Mouse (Mus musculus): ENCODE results near the gene Wdr4.
"Not testable (repeated sequence)": the region's sequence is repeated elsewhere in the genome, so short reads cannot be mapped to it uniquely, and the experiment has no call there.

Gene Wdr4

DNA sequence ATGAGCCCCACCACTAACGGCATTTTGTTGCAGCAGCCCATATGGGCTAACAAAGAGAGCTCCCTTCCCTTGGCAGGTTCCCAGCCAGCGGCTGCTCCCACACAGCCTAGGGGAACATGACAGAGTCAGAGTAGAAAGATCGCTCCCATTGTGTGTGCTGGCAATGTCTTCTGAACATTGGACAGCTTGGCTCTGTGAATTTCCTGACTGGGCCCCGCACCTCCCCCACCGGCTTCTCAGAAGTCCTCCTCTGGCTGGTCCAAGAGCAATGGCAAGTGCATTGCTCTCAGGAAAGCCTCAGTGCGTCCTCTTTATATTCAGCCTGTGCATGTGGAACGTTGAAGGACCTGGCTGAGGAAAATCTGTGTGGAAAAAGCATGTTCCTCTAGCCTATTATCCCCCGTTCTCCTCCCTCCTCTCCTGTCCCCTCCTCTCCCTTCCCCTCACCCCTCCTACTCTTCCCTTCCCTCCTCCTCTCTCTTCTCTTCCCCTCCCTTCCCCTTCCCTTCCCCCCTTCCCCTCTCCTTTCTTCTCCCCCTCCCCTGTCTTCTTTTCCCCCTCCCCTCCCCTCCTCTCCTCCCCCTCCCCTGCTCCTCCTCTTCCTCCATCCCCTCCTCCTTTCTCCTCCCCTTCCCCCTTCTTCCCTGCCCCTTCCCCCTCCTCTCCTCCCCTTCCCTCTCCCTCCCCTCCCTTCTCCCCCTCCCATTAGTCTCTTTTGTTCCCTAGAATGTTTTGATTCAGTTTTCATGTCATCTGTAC is 16.3 kb upstream of the Wdr4 start:
- DNase-seq (ENCODE audit: low spot score in 2 of 2), result no peak

DNA sequence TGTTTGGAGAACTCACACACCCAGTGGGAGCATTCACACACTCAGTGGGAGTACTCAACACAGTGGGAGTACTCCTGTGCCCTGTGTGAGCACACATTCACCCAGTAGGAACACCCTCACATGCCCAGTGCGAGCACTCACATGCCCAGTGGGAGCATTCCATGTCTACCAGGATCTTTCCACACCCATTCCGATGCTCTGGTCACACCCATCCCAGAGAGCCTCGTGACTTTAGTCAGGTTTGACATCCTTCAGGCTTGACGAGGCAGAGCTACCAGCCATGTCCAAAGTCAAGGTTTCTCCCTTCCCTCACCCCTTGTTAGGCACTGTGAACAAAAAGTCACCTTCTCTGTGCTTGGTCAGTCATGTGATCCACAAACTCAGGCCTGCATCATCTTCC is 15.6 kb upstream of the Wdr4 start:
- no peak for DNase-seq (ENCODE audit: low spot score in 2 of 2)

DNA sequence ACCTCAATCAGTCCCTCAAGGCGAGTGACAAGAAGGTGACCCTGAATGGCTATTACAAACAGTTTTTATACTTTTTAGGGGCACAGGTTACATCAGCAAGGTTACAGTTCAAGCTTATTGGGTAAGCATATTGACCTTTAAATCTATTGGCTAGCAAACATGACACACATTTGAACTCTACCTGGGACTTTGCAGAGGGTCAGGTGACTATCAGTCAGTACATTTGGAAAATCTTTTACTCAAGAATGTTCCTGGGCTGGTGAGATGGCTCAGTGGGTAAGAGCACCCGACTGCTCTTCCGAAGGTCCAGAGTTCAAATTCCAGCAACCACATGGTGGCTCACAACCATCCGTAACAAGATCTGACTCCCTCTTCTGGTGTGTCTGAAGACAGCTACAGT is 12.6 kb upstream of the Wdr4 start:
- DNase-seq (ENCODE audit: low spot score in 2 of 2), result not testable (repeated sequence)

DNA sequence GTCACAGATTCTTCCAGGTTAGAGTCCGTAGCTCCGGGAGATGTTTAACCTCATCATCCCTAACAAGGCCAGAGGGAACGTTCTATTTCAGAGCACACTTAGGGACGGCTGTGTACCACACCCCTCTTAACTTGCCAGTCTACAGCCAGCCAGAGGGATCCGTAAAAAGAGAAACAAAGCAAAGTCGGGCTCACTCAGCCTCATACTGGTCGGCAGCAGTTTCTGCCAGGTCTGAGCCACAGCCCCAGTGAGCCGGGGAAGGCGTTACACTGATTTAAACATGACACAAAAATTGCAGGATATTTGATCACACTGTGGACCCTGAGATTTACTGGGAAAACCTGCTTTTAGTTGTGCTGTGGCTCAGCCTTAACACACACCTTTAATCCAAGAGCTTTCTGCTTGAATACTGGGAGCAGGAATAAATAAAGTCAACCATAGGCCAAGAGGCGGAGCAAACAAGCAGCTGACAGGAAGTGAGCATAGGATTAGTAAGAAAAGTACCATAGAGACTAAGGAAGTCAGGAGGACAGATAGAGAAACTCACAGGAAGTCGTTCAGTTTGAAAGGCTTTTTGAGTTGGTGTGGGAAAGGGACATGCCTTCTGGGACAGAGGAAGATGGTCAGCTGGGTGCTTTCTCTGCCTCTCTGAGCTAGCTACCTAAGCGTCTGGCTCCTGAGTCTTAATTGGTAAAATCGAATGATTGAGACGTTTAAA is 11.8 kb upstream of the Wdr4 start:
- no peak for DNase-seq (ENCODE audit: low spot score in 2 of 2)

DNA sequence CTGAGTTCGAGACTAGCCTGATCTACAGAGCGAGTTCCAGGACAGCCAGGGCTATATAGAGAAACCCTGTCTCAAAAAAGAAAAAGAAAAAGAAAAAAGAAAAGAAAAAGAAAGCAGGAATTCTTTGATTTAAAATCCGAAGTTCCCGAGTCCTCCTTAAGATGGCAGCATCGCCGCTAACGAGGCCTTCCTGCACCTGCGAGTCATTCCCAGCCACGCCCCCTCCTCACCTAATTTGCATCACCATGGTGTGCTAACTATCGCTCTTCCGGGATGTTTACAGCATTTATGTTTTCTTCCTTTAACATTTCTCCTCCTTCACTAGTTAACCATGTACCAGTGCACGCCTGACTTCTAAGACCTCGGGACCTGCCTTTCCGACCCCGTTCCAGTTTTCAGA is 9.5 kb upstream of the Wdr4 start:
- no peak for DNase-seq (ENCODE audit: low spot score in 2 of 2)

DNA sequence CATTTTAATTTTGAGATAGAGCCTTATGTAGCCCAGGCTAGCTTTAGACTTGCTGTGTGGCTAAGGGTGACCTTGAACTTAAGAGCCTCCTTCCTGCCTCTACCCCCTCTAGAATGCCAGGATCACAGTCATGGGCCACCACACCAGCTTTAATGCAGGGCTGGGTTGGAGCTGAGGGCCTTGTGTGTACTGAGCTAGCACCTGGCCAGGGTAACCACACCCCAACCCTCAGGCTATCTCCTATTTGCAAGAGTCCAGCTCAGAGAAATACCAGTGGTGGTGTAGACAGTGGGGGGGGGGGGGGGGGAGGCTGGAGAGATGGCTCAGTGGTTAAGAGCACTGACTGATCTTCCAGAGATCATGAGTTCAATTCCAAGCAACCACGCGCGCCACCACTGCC is 6.0 kb upstream of the Wdr4 start:
- no peak for DNase-seq (ENCODE audit: low spot score in 2 of 2)

DNA sequence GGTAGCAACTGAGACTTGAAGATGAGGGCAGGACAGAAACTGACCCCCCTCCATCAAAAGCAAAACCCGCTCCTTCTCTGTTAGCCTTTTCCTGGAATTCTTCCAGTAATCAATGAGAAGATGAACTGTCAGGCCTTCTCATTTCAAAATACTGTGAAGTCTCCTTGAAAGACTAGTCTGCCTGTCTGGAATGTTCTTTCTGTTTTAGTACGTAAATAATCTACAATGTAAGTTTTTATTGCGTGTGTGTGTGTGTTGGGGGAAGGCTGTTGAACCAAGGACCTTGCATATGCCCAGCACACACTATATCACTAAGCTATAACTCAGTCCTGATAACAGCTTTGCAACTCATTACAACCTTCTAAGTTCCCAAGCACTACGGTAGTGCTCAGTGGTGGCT is 5.3 kb upstream of the Wdr4 start:
- DNase-seq (ENCODE audit: low spot score in 2 of 2), result no peak

DNA sequence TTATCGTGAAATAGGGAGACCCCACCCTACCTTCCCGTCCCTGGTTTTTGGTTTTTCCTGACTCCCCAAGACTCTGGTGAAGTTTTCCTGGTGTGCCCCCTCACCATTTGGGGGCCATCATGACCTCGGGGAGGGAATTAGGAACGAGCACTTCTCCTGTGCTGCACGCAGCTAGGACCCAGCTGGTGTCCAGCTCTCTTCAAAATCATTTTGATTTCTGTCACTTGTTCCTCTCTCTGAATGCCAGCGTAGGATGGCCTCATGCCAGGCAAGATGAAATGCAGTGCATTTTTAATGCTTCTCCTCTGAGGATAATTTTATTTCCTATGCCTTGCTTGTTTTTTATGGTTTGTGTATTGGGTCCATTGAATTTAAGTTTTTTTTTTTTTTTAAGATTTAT is 2.2 kb upstream of the Wdr4 start:
- no peak for DNase-seq (ENCODE audit: low spot score in 2 of 2)

DNA sequence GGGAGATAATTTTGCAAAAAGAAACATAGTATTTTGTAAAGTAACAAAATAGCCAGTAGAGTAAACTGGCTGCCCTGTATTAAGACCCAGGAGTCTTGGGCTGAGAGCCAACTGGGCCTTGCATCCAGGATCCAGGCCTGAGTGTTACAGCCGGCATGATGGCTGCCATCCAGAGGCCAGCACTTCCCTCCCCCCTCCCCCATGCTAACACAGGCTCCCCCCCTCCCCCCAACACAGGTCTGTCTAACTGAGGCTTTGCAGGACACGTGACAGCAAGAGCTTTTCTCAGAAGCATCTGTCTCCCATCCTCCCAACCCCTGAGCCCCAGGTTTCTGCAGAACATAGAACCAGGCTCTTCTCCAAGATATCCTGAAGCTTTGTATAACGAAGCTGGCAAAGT is 1.1 kb upstream of the Wdr4 start:
- no peak for DNase-seq (ENCODE audit: low spot score in 2 of 2)

DNA sequence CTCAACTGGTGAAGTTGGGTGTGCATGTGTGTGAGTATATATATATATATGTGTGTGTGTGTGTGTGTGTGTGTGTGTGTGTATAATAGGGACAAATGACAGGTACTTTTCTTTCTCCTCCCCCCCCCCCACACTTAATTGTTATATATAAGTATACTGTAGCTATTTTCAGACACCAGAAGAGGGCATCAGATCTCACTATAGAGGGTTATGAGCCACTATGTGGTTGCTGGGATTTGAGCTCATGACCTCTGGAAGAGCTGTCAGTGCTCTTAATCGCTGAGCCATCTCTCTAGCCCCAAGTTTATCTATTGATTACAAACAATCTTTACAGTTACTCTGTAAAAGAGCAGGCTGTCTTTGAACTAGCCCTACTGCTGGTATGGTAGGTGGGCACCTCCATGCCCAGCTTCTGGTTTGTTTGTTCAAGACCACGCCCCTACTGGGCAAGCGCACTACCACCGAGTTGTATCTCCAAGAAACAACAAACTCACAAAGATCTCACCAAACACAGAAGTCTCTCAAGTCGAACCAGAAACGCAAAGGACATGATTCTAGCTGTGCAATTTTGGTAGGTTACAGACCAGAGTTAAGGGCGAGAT is 335 bp downstream of the Wdr4 start:
- DNase-seq (ENCODE audit: low spot score in 2 of 2), result no peak

DNA sequence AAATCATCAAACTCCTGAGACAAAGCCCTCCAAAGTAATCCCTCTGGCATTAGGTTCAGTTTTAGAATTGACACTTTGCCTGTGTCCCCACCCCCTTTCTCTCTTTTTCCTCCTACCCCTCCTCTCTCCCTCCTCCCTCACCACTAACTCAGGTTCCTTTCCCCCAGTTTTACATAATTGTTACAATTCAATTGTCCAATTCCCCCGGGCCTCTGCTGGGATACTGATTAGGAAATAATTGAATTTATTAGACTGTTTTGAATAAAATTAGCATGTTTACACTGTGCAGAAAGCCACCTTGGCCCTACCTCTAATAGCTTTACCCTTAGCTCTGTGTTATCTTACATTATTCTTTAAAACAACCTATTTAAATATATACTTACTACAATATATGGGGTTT is 5.1 kb downstream of the Wdr4 start:
- DNase-seq (ENCODE audit: low spot score in 2 of 2), result no peak

DNA sequence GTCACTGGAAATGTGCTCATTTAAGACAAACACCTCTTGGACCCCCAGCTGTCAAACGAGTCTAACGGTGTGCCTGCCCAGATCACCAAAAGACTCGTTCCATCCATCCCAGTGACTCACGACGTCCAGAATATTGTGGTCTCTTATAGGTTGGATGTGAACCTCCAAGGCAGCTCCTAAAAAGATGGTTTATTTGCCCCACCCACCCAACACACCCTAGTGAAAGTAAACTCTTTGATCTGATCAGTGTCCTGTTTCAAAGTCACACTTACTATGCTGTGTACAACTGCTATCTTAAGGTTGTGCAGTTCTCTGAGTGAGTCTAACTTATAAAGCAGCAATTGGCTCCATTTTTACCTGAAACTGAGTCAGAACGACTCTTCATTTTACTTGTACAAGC is 7.2 kb downstream of the Wdr4 start:
- DNase-seq (ENCODE audit: low spot score in 2 of 2), result no peak

DNA sequence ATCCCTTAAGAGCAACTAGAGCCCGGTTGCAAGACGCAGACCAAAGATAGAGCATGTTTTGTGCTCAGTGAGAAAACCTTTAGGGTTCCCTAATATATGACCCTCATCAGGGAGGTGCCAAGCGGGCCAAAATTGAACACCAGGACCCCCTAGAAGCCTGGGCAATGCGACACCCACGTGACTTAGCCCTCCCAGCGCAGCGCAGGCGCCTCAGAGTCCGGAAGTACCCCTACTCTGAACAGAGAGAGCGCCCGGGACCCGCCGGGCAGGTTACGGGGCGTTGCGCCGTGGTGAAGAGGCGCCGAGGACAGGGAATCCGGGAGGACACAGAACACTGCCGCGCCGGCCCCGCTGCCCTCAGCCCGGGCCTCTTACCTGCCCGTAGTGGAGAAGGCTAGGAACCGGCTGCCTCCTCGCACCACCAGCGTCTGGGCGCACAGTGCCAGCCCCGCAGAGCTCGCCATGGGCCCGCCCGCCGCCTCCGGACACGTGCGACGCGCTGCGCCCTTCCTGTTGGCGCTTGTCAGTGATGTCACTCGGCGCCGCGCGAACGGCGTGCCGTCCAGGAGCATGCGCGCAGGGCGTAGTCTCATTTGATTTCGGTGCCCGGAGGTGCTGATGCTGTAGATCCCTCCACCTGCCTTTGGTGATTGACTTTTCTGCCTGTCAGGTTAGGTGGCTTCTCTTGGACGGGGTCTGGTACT is 7.8 kb downstream of the Wdr4 start:
- DNase-seq (ENCODE audit: low spot score in 2 of 2), result peak; percentile 81 to 90

DNA sequence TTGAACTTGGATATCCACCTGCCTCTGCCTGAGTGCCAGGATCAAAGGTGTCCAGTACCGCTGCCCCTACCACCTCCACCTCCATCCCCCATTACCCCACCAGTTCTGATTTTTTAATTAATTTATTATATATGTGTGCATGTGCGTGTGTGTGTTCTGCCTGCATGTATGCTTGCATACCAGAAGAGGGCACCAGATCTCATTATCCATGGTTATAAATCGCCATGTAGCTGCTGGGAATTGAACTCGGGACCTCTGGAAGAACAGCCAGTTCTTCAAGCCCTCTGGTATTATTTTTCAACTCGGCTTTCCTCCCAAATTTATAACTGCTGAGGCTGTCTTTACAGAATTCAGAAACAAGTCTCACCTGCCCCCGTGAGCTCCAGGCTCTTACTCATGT is 8.8 kb downstream of the Wdr4 start:
- DNase-seq (ENCODE audit: low spot score in 2 of 2), result no peak

DNA sequence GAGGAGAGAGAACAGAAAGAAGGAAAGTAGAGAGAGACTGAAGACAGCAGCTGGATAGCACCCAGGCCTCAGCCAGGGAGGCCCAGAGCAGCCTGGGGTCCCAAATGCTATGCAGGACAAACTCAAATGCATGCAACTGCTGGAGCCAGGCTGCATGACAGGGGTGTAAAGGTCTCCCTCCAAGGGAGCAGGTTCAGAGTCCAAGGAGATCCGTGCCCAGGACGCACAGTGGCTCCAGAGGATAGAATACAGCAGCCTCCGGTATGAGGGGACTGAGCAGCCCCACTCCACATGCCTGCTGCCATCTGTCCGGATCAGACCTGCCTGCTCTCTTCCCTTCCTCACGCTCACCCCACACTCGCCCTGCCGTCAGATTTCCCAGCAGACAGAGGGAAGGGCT is 13.5 kb downstream of the Wdr4 start:
- no peak for DNase-seq (ENCODE audit: low spot score in 2 of 2)

DNA sequence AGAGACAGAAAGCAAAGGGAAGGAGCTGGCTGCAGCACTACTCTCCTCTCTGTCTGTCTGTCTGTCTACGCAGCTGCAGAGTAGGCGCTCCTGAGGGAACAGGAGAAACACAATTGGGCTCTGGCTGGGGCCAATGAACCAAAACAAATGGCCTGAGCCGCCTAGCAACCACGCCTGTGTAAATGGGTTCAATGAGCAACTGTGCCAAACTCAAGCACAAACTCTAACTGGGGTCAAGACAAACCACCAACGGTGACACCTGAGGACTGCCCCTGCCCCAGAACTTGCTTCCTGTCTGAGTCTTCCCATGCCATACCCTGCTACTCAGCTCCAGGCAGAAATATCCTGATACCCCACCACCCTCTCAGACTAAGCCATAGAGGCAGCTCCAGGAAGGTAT is 14.8 kb downstream of the Wdr4 start:
- DNase-seq (ENCODE audit: low spot score in 2 of 2), result no peak

DNA sequence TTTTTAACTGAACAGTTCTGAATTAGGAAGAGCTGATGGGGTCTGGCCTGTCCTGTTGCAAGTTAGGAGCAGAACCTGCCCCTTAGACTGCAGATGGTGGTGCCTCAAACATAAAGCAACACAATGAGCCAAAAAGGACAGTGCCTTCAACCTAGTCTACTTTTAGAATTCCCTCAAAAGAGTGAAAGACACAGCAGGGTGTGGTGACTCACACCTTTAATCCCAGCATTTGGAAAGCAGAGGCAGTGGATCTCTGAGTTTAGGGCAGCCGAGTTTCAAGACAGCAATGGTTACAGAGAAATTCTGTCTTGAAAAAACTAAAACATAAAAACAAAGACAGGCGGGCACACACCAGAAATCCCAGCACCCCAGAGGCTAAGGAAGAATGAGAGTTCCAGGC is 15.8 kb downstream of the Wdr4 start:
- DNase-seq (ENCODE audit: low spot score in 2 of 2), result no peak

DNA sequence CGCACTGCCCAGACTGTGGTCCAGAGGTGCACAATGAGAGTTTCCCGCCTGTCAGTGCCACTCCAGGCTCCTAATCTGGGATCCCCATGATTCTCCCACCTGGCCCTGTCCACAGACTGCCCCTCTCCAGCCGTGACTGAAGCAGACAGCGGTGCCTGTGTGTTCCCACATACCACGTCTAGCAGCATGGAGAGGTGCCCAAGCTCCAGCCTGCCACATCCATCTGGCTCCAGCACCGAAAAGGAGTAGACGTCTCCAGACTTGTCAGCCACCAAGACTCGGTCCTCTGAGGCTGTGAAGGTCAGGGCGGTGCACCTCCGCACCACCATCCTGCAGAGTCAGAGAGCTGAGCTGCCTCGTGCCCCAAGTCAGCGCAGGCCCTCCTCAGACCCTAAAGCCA is 16.4 kb downstream of the Wdr4 start:
- no peak for DNase-seq (ENCODE audit: low spot score in 2 of 2)

DNA sequence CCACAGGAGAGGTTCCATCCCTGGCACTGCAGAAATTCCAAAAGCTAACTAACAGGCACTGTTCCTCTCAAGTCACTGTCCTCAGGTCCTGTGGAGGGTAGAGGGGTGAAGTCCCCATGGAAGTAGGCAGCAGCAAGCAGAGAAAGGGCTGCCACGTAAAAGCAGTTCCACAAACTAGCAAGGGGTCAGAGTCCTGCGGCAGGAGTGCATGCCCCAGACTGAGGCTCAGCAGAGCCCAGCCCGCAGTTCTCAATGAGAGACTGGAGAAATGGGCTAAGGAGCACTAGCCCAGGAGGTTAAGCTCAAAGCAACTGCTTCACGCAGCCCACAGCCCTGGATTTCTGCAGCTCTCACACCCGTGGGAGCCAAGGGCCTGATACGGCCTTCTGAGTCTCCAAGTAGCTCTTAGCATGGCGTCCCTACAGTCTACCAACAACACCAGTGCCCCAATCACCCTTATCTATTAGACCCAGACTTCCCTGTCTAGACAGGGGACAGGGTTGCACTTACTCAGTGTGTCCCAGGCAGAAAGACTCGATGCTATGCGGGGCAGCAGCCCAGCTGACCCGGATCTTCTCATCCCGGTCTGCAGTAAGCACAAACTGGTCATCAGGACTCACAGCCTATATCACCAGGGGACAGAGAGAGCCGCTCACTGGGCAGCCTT is 17.4 kb downstream of the Wdr4 start:
- no peak for DNase-seq (ENCODE audit: low spot score in 2 of 2)

DNA sequence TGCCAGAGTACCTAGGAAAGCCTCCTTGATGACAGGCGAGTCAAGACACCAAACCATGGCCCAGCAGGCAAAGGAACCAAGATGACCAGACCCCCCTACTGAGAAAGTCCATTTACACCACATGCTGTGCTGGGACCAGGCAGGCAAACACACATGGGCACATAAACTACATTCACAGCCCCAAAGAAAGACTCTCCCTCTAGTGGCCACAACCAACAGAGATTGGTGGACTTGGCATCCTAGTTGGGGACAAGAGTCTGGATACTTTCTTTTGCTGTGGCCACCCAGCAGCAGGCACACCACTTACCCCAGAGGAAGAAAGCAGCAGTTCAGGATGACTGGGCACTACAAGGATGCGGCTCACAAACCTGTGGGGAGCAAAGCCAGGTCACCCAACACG is 18.9 kb downstream of the Wdr4 start:
- DNase-seq (ENCODE audit: low spot score in 2 of 2), result no peak

DNA sequence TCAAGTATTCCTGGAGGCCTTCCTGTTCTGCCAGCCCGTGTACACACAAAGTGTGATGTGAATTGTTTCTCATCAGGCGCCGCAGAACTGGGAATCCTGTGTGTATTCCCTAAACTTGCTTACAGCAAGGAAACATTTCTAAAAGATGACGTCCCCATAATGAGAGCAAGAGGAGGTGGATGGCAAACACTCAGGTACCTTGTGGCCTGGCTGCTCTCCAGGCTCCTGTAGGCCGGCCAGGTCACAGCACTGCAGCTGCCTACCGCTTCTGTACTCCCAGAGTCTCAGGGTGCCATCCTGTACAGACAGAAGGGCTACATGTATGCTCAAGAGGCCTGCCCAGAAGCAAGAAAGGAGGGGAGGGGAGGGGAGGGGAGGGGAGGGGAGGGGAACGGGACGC is 19.4 kb downstream of the Wdr4 start:
- no peak for DNase-seq (ENCODE audit: low spot score in 2 of 2)

DNA sequence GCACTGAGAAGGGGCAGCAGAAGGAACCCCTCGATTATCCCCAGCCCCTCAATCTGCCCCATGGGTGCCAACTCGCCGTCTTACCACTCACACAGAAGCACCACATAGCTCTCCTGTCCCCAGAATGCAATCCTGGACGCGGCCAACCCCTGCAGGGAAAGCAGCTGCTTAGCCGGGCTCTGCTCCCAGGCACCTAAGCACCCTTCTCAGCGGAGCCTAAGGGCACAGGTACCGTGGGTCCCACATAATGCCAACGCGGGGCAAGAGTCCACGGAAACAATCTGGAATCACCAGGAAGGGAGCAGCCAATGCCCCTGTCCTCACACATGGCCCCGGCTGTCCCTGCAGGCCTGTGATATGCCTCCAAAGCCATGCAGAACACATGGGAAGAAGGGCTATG is 20.1 kb downstream of the Wdr4 start:
- no peak for DNase-seq (ENCODE audit: low spot score in 2 of 2)

Data from spleen, postnatal 4 days (tissue).